Mouse (Mus musculus) ZHBTc4 (cell line): ENCODE data around the gene Pou3f1.

Experiments
- DNase-seq: peaks from one replicate; pipeline ENCODE4 v3.0.0-alpha.2; 2011; ENCODE audit warnings: low read depth, low spot score

Pou3f1 gene

GRCm38 (mm10) chr4:124656854-124657650 is 445 bp downstream of the Pou3f1 start:
- peak; percentile 90 for DNase-seq

- peak; percentile 31 for DNase-seq
Measured at GRCm38 (mm10) chr4:124657781-124658180, 1.2 kb downstream of the Pou3f1 start.

DNA sequence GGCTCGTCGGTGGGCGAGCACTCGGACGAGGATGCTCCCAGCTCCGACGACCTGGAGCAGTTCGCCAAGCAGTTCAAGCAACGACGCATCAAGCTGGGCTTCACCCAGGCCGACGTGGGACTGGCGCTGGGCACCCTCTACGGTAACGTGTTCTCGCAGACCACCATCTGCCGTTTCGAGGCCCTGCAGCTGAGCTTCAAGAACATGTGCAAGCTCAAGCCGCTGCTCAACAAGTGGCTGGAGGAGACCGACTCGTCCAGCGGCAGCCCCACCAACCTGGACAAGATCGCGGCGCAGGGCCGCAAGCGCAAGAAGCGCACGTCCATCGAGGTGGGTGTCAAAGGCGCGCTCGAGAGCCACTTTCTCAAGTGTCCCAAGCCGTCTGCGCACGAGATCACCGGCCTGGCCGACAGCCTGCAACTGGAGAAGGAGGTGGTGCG is 1.8 kb downstream of the Pou3f1 start:
- peak; percentile 77 for DNase-seq

- DNase-seq: peak; percentile 46
Measured at GRCm38 (mm10) chr4:124659251-124660217, 2.9 kb downstream of the Pou3f1 start.

DNA sequence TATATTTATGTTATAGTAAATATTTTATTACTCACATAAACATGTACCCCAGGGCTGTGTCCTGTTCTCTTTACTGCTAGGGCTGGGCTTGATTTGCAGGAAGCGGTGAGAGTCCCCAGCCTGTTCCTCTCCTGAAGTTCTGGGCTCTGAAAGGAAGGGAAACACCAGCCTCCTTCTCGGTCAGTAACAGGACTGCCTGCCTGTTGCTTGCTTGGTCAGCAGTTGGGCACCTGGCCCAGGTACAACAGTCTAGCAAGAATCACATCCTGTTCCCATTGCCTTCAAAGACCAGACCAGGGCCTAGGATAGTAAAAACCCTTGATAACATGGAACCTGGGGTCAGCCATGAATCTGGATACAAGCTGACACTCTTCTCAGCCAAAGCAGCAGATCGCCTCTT is 4.0 kb downstream of the Pou3f1 start:
- DNase-seq: no peak

GRCm38 (mm10) chr4:124663034-124663433 is 6.4 kb downstream of the Pou3f1 start:
- DNase-seq: peak; percentile 16

DNA sequence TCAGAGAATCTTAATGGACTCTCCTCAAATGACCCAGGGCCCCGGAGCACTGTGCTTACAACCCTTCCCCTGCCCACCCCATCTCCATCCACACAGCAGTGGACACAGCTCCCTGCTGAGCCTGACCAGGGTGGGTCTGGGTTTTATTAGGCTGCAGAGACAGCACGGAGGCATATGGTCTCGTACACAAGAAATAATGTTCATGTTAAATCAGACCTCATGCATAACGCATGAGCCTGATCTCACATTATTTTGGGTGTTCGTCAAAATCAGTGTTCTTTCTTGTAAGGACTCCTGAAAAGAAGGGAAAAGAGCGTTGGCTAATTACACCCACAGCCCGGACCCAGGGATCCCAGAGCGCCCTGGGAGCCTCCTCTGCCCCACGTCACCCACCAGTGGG is 7.6 kb downstream of the Pou3f1 start:
- DNase-seq: no peak

GRCm38 (mm10) chr4:124664604-124665003 is 8.0 kb downstream of the Pou3f1 start:
- DNase-seq: no peak

GRCm38 (mm10) chr4:124667476-124668033 is 10.9 kb downstream of the Pou3f1 start:
- DNase-seq: no peak

GRCm38 (mm10) chr4:124668078-124668477 is 11.5 kb downstream of the Pou3f1 start:
- DNase-seq: no peak

DNA sequence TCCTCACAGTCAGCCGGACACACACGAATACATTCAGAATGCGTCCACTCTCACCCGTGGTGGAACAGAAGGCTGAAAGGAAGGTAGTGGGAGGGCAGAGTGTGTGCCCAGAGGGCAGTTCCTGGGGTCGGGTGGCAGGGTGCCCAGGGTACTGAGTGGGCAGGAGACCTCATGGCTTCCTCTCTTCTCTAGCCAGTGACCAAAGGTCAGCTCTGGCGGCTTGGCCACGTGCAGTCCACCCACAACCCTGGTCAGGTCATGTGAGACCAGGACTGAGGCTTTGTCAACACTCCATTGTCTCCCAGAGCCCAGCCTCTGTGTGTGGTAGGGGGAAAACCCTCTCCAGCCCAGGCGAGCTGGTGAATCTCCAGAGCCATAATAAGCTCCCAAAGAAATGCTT is 13.6 kb downstream of the Pou3f1 start:
- no peak for DNase-seq

GRCm38 (mm10) chr4:124671583-124671982 is 15.0 kb downstream of the Pou3f1 start:
- no peak for DNase-seq

GRCm38 (mm10) chr4:124672347-124673320 is 16.0 kb downstream of the Pou3f1 start:
- DNase-seq: peak; percentile 19

DNA sequence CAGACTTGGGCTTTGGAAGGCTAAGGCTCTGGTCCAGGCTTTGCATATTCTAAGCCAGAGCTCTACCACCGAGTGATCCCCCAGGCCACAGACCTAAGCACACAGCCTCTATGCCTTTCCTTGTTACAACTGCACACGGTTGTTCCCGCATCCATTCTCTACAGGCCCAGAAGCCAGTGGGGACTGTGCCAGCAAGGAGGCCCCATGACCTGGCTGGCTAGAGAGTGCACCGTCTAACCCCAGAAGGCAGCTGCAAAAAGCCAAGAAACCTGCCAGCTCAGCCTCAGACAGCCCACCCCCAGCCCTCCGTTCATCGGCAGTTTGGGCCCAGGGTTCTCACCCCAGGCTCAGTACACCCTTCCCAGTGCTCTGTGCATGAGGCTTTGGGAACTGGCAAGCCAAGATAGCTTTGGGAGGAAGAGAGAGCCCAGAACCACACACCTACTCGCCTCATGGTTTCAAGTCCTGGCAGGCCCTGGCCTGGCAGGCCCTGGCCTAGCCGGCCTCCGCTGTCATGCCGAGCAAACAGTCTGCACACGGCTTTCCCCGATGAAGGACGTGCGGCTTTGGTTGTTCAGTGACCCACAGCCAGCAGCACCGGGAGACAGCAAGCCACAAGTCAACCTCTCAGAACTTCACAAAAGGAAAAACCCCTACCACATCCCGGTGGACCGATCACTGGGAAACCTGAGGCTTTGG is 17.9 kb downstream of the Pou3f1 start:
- DNase-seq: no peak

GRCm38 (mm10) chr4:124675037-124675436 is 18.4 kb downstream of the Pou3f1 start:
- DNase-seq: peak; percentile 82

- DNase-seq: no peak
Measured at GRCm38 (mm10) chr4:124675958-124676357, 19.4 kb downstream of the Pou3f1 start.

- peak; percentile 57 for DNase-seq
Measured at GRCm38 (mm10) chr4:124682270-124682669, 25.7 kb downstream of the Pou3f1 start.

DNA sequence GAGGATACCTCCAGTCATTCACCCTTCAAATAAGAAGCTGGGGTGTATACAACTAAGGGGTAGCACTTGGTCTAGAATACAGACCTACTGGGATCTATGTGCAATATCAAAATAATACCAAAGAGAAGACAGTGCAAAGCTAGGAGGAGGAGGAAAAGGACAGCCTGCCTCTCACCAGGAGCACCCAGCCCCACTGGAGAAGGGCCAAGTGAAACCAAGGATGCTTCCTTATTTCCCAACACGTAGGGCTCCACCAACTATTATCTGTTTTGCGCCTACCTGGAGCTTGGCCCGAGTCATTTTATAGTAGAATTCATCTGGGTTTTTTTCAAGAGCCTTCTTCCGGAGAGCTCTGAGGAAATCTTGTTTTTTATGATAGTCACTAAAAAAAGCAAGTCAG is 26.9 kb downstream of the Pou3f1 start:
- DNase-seq: no peak

GRCm38 (mm10) chr4:124685004-124685403 is 28.4 kb downstream of the Pou3f1 start:
- no peak for DNase-seq

GRCm38 (mm10) chr4:124685453-124685852 is 28.8 kb downstream of the Pou3f1 start:
- DNase-seq: no peak
